Mouse (Mus musculus): ENCODE results near the gene Rarres2.
A peak's percentile ranks its signal among the peaks of the same experiment; 100 is the strongest.

Gene Rarres2

GRCm38 (mm10) chr6:48572572-48573061 lies at the start of gene Rarres2:
TSS of gene Rarres2 (minus strand) at chr6:48572789.
- no peak for DNase-seq (ENCODE audit: low spot score in 2 of 2)

GRCm38 (mm10) chr6:48620031-48620430 lies 47.4 kb upstream of the Rarres2 start:
- DNase-seq (ENCODE audit: low spot score in 2 of 2): no peak

- DNase-seq (ENCODE audit: low spot score in 2 of 2): no peak
These were observed 42.2 kb upstream of the Rarres2 start for GRCm38 (mm10) chr6:48614756-48615155.

- DNase-seq (ENCODE audit: low spot score in 2 of 2): no peak
These were observed 40.9 kb upstream of the Rarres2 start for GRCm38 (mm10) chr6:48613464-48613863.

- no peak for DNase-seq (ENCODE audit: low spot score in 2 of 2)
These were observed 38.1 kb upstream of the Rarres2 start for GRCm38 (mm10) chr6:48610657-48611056.

GRCm38 (mm10) chr6:48609512-48609911 lies 36.9 kb upstream of the Rarres2 start:
- no peak for DNase-seq (ENCODE audit: low spot score in 2 of 2)

GRCm38 (mm10) chr6:48608124-48608523 lies 35.5 kb upstream of the Rarres2 start:
- no peak for DNase-seq (ENCODE audit: low spot score in 2 of 2)

- DNase-seq (ENCODE audit: low spot score in 2 of 2): no peak
These were observed 29.6 kb upstream of the Rarres2 start for GRCm38 (mm10) chr6:48602080-48602741.

- DNase-seq (ENCODE audit: low spot score in 2 of 2): peak; percentile 89 to 95
These were observed 28.9 kb upstream of the Rarres2 start, which contains the start of gene Zfp775 for GRCm38 (mm10) chr6:48601271-48602079. TSS of gene Zfp775 (plus strand) at chr6:48602063.

GRCm38 (mm10) chr6:48600594-48600993 lies 28.0 kb upstream of the Rarres2 start:
- no peak for DNase-seq (ENCODE audit: low spot score in 2 of 2)

- DNase-seq (ENCODE audit: low spot score in 2 of 2): no peak
These were observed 24.6 kb upstream of the Rarres2 start for GRCm38 (mm10) chr6:48597233-48597625.

- no peak for DNase-seq (ENCODE audit: low spot score in 2 of 2)
These were observed 24.1 kb upstream of the Rarres2 start for GRCm38 (mm10) chr6:48596545-48597232.

GRCm38 (mm10) chr6:48595278-48595677 lies 22.7 kb upstream of the Rarres2 start:
- no peak for DNase-seq (ENCODE audit: low spot score in 2 of 2)

GRCm38 (mm10) chr6:48594043-48594738 lies 21.6 kb upstream of the Rarres2 start:
- DNase-seq (ENCODE audit: low spot score in 2 of 2): no peak

- peak; percentile 74 to 86 for DNase-seq (ENCODE audit: low spot score in 2 of 2)
These were observed 20.8 kb upstream of the Rarres2 start, which contains the start of the genes Repin1 and Gm44965 for GRCm38 (mm10) chr6:48593158-48594042. TSS of gene Repin1 (plus strand) at chr6:48593883. TSS of gene Gm44965 (plus strand) at chr6:48593941.

- DNase-seq (ENCODE audit: low spot score in 2 of 2): no peak
These were observed 19.3 kb upstream of the Rarres2 start for GRCm38 (mm10) chr6:48591871-48592270.

- DNase-seq (ENCODE audit: low spot score in 2 of 2): no peak
These were observed 18.7 kb upstream of the Rarres2 start for GRCm38 (mm10) chr6:48591221-48591845.

GRCm38 (mm10) chr6:48589194-48589750 lies 16.7 kb upstream of the Rarres2 start, which contains the start of gene Gm45021:
TSS of gene Gm45021 (plus strand) at chr6:48589610.
- DNase-seq (ENCODE audit: low spot score in 2 of 2): no peak

- DNase-seq (ENCODE audit: low spot score in 2 of 2): no peak
These were observed 9.4 kb upstream of the Rarres2 start for GRCm38 (mm10) chr6:48582037-48582436.

GRCm38 (mm10) chr6:48581257-48581656 lies 8.7 kb upstream of the Rarres2 start:
- no peak for DNase-seq (ENCODE audit: low spot score in 2 of 2)

Measured in spleen, postnatal 4 days (tissue).